Mouse (Mus musculus) forebrain, postnatal 0 days (tissue): ENCODE measurements around the gene Nrxn3. TPM values are rescaled to one million over a fixed set of nuclear protein-coding genes. Genes with fewer than 3 reads are reported as not detected.
A peak's percentile ranks its signal among the peaks of the same experiment; 100 is the strongest.

ENCODE experiments used
- ATAC-seq: fragments of 200-750 bp; cut with Nextera tagmentation; 2 replicates; pipeline ENCODE4 v1.8.0; 2017; ENCODE audit warnings: mild to moderate bottlenecking, moderate library complexity
- DNase-seq: peaks from one replicate; pipeline ENCODE4 v3.0.0-alpha.2; 2015
- H3K27ac ChIP-seq: fragments of 300-500 bp; sonication (generic); 2 replicates; pipeline ENCODE4 v1.5.1; 2014; ENCODE audit warnings: low read depth, mild to moderate bottlenecking, antibody characterized with exemption, low read length, moderate library complexity, mixed read lengths
- H3K27me3 ChIP-seq: fragments of 300-500 bp; sonication (generic); 2 replicates; pipeline ENCODE4 v1.6.1; 2014; ENCODE audit warnings: mild to moderate bottlenecking, low read length, mixed read lengths; ENCODE audit not compliant: insufficient read depth
- H3K36me3 ChIP-seq: fragments of 300-500 bp; sonication (generic); 2 replicates; pipeline ENCODE4 v1.6.1; 2014; ENCODE audit warnings: mild to moderate bottlenecking, moderate library complexity; ENCODE audit not compliant: insufficient read depth
- H3K4me1 ChIP-seq: fragments of 300-500 bp; sonication (generic); 2 replicates; pipeline ENCODE4 v1.6.1; 2014; ENCODE audit warnings: antibody characterized with exemption; ENCODE audit not compliant: insufficient read depth
- H3K4me2 ChIP-seq: fragments of 300-500 bp; sonication (generic); 2 replicates; pipeline ENCODE4 v1.6.1; 2014; ENCODE audit warnings: low read depth, mild to moderate bottlenecking, moderate library complexity
- H3K4me3 ChIP-seq: fragments of 300-500 bp; sonication (generic); 2 replicates; pipeline ENCODE4 v1.5.1; 2014; ENCODE audit warnings: low read depth, low read length, mixed read lengths
- H3K9ac ChIP-seq: fragments of 300-500 bp; sonication (generic); 2 replicates; pipeline ENCODE4 v1.6.1; 2014; ENCODE audit warnings: mild to moderate bottlenecking
- H3K9me3 ChIP-seq: fragments of 300-500 bp; sonication (generic); 2 replicates; pipeline ENCODE4 v1.6.1; 2016; ENCODE audit warnings: low read length
- CTCF ChIP-seq: sonication (generic); IDR thresholded peaks from 2 replicates; pipeline ENCODE4 v1.5.1; 2016; ENCODE audit warnings: antibody characterized with exemption, control low read depth, low read depth
- WGBS: fragments of 180-500 bp; shearing (Covaris S2); extraction: QIAGEN DNeasy Blood & Tissue Kit; methylation state at CpG from one replicate; pipeline ENCODE4 v1.1.7; 2014; 5-methylcytosine and 5-hydroxymethylcytosine counted together
- polyA plus RNA-seq: library from polyadenylated mRNA; unstranded; fragments of >200 nt; fragmentation: Nextera tagmentation; extraction: Ambion mirVana; gene quantifications from 2 replicates; pipeline ENCODE4 v1.2.1, GENCODE M21; 2015
- total RNA-seq: library from RNA; depleted of rRNA; stranded (reverse); fragments of >200 nt; gene quantifications from 2 replicates; pipeline ENCODE4 v1.2.3, GENCODE M21; 2014

The Nrxn3 gene
- total and polyA plus RNA-seq, 2 experiments from 2014 or later, result 59.9 to 94.6 TPM

- Histone ChIP-seq H3K9me3 (no peaks in the 10 kb centered on the region), H3K27me3 (no peaks in the 10 kb centered on the region), H3K4me1 (no peaks in the 10 kb centered on the region), H3K9ac (no peak overlapping the region), H3K4me3 (no peak overlapping the region), H3K36me3 (no peaks in the 10 kb centered on the region), H3K4me2 (no peak overlapping the region), H3K27ac (no peak overlapping the region)
- no peak for TF ChIP-seq CTCF
- 60% methylated on average over 3 of the region's 3 CpGs for WGBS
- no peak for DNase-seq
- no peak for ATAC-seq
Observed at GRCm38 (mm10) chr12:89504026-89504425, 781.4 kb downstream of the Nrxn3 start.

DNA sequence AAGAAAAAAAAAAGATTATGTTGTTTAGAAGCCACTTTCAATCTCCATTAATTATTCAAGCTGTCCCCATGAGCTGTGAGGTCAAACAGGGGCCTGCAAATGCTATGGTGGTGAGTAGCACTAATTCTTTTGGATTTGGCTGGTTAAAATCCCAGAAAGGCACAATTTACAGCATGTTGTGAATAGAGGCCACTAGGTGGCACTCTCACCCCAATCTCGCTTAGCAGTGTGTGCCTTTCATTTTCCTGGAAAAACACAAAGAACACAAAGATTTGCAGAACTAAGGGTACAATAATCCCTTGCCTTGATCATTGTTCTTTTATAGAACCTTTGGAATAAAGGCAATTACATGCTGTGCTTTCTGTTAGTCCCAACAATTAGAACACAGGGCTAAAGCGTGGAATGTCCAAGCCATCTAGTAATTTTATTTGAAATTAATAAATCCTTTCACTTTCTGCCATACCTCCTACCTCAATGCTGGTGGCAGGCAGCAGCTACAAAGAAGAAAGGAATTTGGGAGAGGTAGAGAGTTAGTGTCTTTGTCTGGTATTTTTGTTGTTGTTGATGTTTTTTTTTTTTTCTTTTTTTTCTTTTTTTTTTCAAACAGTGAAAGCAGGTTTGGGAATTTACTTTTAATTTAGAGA, 782.6 kb downstream of the Nrxn3 start:
- 3% methylated on average over 2 of the region's 2 CpGs for WGBS
- H3K4me3 ChIP-seq, result no peak overlapping the region
- no peaks in the 10 kb centered on the region for H3K27me3 ChIP-seq
- ATAC-seq (peak; percentile 91), DNase-seq (peak; percentile 89)
- H3K9me3 ChIP-seq, result no peaks in the 10 kb centered on the region
- H3K36me3 ChIP-seq, result no peaks in the 10 kb centered on the region
- TF ChIP-seq CTCF, result peak; percentile 89
- H3K9ac ChIP-seq, result no peak overlapping the region
- H3K27ac ChIP-seq, result no peak overlapping the region
- no peak overlapping the region for H3K4me2 ChIP-seq
- no peaks in the 10 kb centered on the region for H3K4me1 ChIP-seq

- no peak overlapping the region for H3K27ac ChIP-seq
- no peak for DNase-seq
- 0 out of 2 replicates have a peak, but pooled peaks cover 4% of the 10 kb centered on the region for H3K36me3 ChIP-seq
- no peak for TF ChIP-seq CTCF
- H3K4me1 ChIP-seq, result no peaks in the 10 kb centered on the region
- H3K27me3 ChIP-seq, result no peaks in the 10 kb centered on the region
- H3K4me2 ChIP-seq, result no peak overlapping the region
- no peaks in the 10 kb centered on the region for H3K9me3 ChIP-seq
- no peak overlapping the region for H3K4me3 ChIP-seq
- H3K9ac ChIP-seq, result no peak overlapping the region
- ATAC-seq, result no peak
Observed at GRCm38 (mm10) chr12:89508970-89509369, 786.3 kb downstream of the Nrxn3 start.

DNA sequence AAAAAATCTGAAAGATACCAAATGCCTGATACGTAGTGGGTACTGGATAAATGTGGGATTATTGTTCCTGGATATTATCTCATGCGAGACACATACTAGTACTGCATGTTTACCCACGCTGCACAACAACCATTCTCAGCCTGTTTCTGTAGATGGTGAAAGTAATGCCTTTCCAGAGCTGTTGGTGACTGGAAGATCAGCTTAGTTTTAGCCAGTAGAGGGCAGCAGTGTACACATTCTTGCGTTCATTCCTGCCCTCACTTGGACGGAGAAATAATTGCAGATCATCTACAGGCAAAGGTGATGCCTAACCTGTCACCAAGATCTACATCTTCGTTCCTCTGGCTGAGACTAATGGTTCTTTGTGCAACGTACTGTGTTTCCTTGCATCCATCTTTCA, 791.1 kb downstream of the Nrxn3 start:
- Histone ChIP-seq H3K27me3 (no peaks in the 10 kb centered on the region), H3K9ac (no peak overlapping the region), H3K4me3 (no peak overlapping the region), H3K4me2 (no peak overlapping the region), H3K9me3 (no peaks in the 10 kb centered on the region), H3K36me3 (0 out of 2 replicates have a peak, but pooled peaks cover 4% of the 10 kb centered on the region), H3K4me1 (no peaks in the 10 kb centered on the region), H3K27ac (no peak overlapping the region)
- 42% methylated on average over 7 of the region's 7 CpGs for WGBS
- peak; percentile 79 for DNase-seq
- TF ChIP-seq CTCF, result peak; percentile 91
- ATAC-seq, result no peak

DNA sequence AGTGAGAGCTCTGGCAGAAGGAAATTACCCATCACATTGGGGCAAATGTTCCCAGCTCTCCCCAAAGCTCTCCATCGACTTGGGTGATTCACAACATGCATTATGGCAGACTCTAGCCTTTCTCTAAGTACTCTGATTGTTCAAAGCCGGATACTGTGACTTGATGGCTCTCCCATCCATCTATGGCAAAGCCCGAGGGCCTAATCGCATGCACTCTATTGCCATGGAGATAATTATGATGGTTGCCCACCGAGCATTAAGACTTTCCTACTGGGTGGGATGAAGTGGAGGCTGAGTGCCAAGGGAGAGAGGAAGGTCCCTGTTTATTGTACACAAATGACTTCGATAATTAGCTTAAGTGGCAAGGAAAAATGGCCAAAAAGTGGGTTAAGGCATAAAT, 793.4 kb downstream of the Nrxn3 start:
- ATAC-seq, result peak; percentile 42; the same call in 1 of the 2 replicates

GRCm38 (mm10) chr12:89530679-89531350, 808.1 kb downstream of the Nrxn3 start:
- no peak overlapping the region for H3K9ac ChIP-seq
- H3K36me3 ChIP-seq, result no peaks in the 10 kb centered on the region
- ATAC-seq (0 out of 2 replicates have a peak, but pooled peaks have one; percentile 25), DNase-seq (peak; percentile 31)
- peak; percentile 52 for TF ChIP-seq CTCF
- no peaks in the 10 kb centered on the region for H3K9me3 ChIP-seq
- 3% methylated on average over 4 of the region's 4 CpGs for WGBS
- H3K4me3 ChIP-seq, result no peak overlapping the region
- no peak overlapping the region for H3K4me2 ChIP-seq
- H3K4me1 ChIP-seq, result no peaks in the 10 kb centered on the region
- no peak overlapping the region for H3K27ac ChIP-seq
- H3K27me3 ChIP-seq, result no peaks in the 10 kb centered on the region

More for the DNA sequence above, 793.4 kb downstream of the Nrxn3 start:
- no peaks in the 10 kb centered on the region for H3K27me3 ChIP-seq
- no peak overlapping the region for H3K9ac ChIP-seq
- no peak overlapping the region for H3K27ac ChIP-seq
- no peak for DNase-seq
- H3K4me2 ChIP-seq, result no peak overlapping the region
- H3K9me3 ChIP-seq, result no peaks in the 10 kb centered on the region
- H3K36me3 ChIP-seq, result 0 out of 2 replicates have a peak, but pooled peaks cover 4% of the 10 kb centered on the region
- H3K4me1 ChIP-seq, result no peaks in the 10 kb centered on the region
- WGBS, result 56% methylated on average over 6 of the region's 6 CpGs
- H3K4me3 ChIP-seq, result no peak overlapping the region
- TF ChIP-seq CTCF, result no peak

- DNase-seq (peak; percentile 53), ATAC-seq (no peak)
- no peak overlapping the region for H3K9ac ChIP-seq
- TF ChIP-seq CTCF, result no peak
- 44% methylated on average over 2 of the region's 2 CpGs for WGBS
- H3K4me3 ChIP-seq, result no peak overlapping the region
- H3K27me3 ChIP-seq, result no peaks in the 10 kb centered on the region
- no peaks in the 10 kb centered on the region for H3K9me3 ChIP-seq
- H3K4me1 ChIP-seq, result no peaks in the 10 kb centered on the region
- no peaks in the 10 kb centered on the region for H3K36me3 ChIP-seq
- H3K27ac ChIP-seq, result no peak overlapping the region
- no peak overlapping the region for H3K4me2 ChIP-seq
Observed at GRCm38 (mm10) chr12:89551291-89551690, 828.6 kb downstream of the Nrxn3 start.
